Mouse (Mus musculus) kidney, embryonic 15.5 days (tissue): ENCODE measurements around the gene Col25a1. TPM values are rescaled to one million over a fixed set of nuclear protein-coding genes. Genes with fewer than 3 reads are reported as not detected.
A peak's percentile ranks its signal among the peaks of the same experiment; 100 is the strongest.

Experiments
- ATAC-seq: fragments of 200-750 bp; cut with Nextera tagmentation; replicated peaks from 2 replicates; pipeline ENCODE4 v1.8.0; 2017; ENCODE audit warnings: moderate TSS enrichment; ENCODE audit not compliant: low FRiP score
- H3K27ac ChIP-seq: fragments of 300-500 bp; sonication (generic); 2 replicates; pipeline ENCODE4 v1.5.1; 2015; ENCODE audit warnings: mild to moderate bottlenecking, inconsistent platforms
- H3K27me3 ChIP-seq: fragments of 300-500 bp; sonication (generic); 2 replicates; pipeline ENCODE4 v1.6.1; 2015; ENCODE audit warnings: inconsistent platforms
- H3K36me3 ChIP-seq: fragments of 300-500 bp; sonication (generic); 2 replicates; pipeline ENCODE4 v1.6.1; 2015; ENCODE audit warnings: inconsistent platforms
- H3K4me1 ChIP-seq: fragments of 300-500 bp; sonication (generic); 2 replicates; pipeline ENCODE4 v1.6.1; 2015; ENCODE audit warnings: inconsistent platforms
- H3K4me2 ChIP-seq: fragments of 300-500 bp; sonication (generic); 2 replicates; pipeline ENCODE4 v1.6.1; 2015; ENCODE audit warnings: moderate library complexity, mild to moderate bottlenecking, inconsistent platforms
- H3K4me3 ChIP-seq: fragments of 300-500 bp; sonication (generic); replicated peaks from 2 replicates; pipeline ENCODE4 v1.5.1; 2015; ENCODE audit warnings: mild to moderate bottlenecking, inconsistent platforms
- H3K9ac ChIP-seq: fragments of 300-500 bp; sonication (generic); 2 replicates; pipeline ENCODE4 v1.6.1; 2015; ENCODE audit warnings: mild to moderate bottlenecking, inconsistent platforms
- H3K9me3 ChIP-seq: fragments of 300-500 bp; sonication (generic); replicated peaks from 2 replicates; pipeline ENCODE4 v1.6.1; 2016; ENCODE audit warnings: inconsistent platforms
- WGBS: fragments of 180-500 bp; shearing (Covaris S2); methylation state at CpG from one replicate; pipeline ENCODE4 v1.1.7; 2015; ENCODE audit warnings: mixed read lengths; 5-methylcytosine and 5-hydroxymethylcytosine counted together
- polyA plus RNA-seq: library from polyadenylated mRNA; unstranded; fragments of >200 nt; fragmentation: Nextera tagmentation; extraction: Ambion mirVana; gene quantifications from 2 replicates; pipeline ENCODE4 v1.2.1, GENCODE M21; 2015

Col25a1 gene
- polyA plus RNA-seq, 1 experiment from 2014 or later = 5.4 TPM

DNA sequence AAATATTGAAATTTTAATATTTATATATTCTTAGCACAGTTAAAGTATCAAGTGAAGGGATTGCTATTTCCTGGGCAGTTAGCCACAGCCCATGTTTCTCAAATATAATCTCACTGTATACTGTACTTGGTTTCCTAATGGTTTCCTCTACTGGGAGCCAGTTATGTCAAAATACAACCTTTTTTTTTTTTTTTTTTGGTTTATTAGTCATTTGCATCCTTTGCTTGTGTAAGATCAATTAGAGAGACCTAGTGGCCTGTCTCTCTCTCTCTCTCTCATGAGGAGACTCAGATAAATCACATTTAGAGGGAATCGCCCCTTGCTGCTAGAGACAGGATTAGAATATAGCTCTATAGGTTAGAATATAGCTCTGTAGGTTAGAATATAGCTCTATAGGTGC lies 237.8 kb downstream of the Col25a1 start:
- Histone ChIP-seq H3K4me1 (peaks cover 24% of the 10 kb centered on the region), H3K4me2 (no peak overlapping the region), H3K27ac (0 out of 2 replicates have a peak overlapping the region, but pooled peaks have one; percentile 41), H3K9ac (no peak overlapping the region), H3K36me3 (no peaks in the 10 kb centered on the region), H3K9me3 (no peaks in the 10 kb centered on the region), H3K27me3 (no peaks in the 10 kb centered on the region), H3K4me3 (no peak overlapping the region)
- no peak for ATAC-seq
- 64% methylated on average over 1 of the region's 1 CpGs for WGBS

DNA sequence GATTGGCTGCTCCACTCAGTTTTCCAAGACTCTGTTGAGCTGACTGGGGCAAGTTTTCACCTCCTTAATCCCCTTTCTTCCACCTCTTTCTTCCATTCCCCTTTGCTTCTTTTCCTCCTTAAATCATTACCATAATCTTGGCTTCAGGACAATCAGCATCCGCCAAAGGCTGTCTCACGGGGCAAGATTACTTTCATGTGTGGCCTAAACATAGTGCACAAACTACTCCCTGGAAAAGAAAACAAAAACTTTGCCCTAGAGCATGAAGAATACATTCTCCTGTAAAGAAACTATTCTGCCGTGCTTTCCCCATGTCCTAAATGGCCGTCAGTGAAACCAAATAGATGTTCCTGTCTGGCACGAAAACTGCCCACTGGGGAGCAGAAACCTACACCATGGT lies 238.9 kb downstream of the Col25a1 start:
- Histone ChIP-seq H3K36me3 (no peaks in the 10 kb centered on the region), H3K27me3 (no peaks in the 10 kb centered on the region), H3K4me2 (no peak overlapping the region), H3K4me3 (no peak overlapping the region), H3K9ac (no peak overlapping the region), H3K27ac (peak overlapping the region; percentile 41; the same call in 1 of the 2 replicates), H3K9me3 (no peaks in the 10 kb centered on the region), H3K4me1 (peaks cover 22% of the 10 kb centered on the region)
- no peak for ATAC-seq
- WGBS = 56% methylated on average over 5 of the region's 5 CpGs

DNA sequence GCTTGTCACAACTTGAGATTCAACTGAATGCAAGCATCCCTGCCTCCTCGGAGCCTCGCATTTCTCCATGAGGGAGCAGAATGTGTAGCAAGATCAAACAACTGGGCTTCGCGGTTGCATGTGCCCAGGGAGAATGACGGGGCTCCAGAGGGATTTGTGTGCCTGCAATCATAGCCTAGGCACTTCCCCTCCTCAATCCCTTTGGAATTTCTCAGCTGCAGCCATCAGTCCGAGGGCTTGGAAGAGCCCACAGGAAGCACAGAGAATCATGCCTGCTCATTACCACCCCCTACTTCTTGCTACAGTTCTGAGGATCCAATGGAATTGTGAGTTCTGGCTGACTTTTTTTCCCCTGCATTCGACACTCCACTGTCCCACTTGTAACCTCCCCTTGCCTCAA lies 241.8 kb downstream of the Col25a1 start:
- 51% methylated on average over 7 of the region's 7 CpGs for WGBS
- no peak for ATAC-seq

DNA sequence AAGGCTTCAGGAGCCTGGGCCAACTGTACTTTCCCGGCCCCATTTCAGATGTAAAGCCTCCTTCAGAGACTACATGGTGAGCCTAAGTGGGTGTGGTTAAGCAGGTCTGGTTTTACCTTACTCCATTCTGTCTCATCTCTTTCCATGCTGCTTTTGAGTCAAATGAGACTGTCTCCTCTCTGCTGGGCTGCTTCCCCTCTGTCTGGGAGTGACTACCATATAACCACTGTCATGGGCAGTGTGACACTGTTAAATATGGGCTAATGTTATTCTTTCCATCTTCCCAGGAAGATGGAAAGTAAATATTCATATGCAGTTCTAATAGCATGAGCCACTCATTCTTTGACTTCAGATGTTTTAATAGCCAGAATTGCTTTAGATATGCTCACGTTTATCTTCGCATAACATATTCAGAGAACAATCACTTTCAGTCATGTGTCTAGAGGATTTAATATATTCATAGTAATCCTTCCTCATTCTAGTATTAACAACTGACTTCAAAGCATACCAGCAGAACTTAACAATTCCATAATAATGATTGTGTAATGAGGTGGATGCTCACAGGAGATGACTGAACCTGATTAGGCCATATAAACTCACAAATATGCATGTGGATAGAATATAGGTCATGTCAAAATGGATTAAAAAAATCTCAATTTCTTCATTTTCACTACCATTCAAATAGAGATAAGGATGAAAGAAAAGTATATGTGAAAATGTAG lies 243.5 kb downstream of the Col25a1 start:
- WGBS = 74% methylated on average over 3 of the region's 3 CpGs
- H3K27me3 ChIP-seq = no peaks in the 10 kb centered on the region

More for the DNA sequence above, 241.8 kb downstream of the Col25a1 start:
- H3K4me1 ChIP-seq = peaks cover 17% of the 10 kb centered on the region
- H3K9ac ChIP-seq = no peak overlapping the region
- no peak overlapping the region for H3K27ac ChIP-seq
- no peaks in the 10 kb centered on the region for H3K9me3 ChIP-seq
- no peaks in the 10 kb centered on the region for H3K27me3 ChIP-seq
- H3K4me3 ChIP-seq = no peak overlapping the region
- H3K4me2 ChIP-seq = no peak overlapping the region
- no peaks in the 10 kb centered on the region for H3K36me3 ChIP-seq

DNA sequence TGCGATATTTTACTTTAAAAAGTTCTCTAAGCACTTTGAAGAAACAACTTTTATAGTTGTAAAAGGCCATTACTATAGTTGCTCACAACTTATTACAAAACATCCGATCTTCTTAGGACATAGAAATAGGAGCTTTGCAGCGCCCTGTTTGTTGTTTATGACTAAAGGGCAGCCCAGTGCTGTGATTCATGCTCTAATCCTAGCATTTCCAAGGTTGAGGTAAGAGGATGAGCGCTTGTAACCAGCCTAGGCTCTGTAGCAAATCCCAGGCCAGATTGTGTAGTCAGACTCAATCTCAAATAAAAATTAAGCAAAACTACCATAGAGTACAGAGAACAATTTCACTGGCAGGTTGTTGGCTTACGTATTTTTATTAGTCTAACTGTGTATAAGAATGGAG lies 246.5 kb downstream of the Col25a1 start:
- Histone ChIP-seq H3K4me2 (no peak overlapping the region), H3K27ac (no peak overlapping the region), H3K27me3 (no peaks in the 10 kb centered on the region), H3K4me1 (no peaks in the 10 kb centered on the region), H3K4me3 (no peak overlapping the region), H3K9ac (no peak overlapping the region), H3K9me3 (no peaks in the 10 kb centered on the region), H3K36me3 (no peaks in the 10 kb centered on the region)
- WGBS = 88% methylated on average over 5 of the region's 5 CpGs
- ATAC-seq = no peak

More for the DNA sequence above, 243.5 kb downstream of the Col25a1 start:
- H3K9ac ChIP-seq = no peak overlapping the region
- H3K4me3 ChIP-seq = no peak overlapping the region
- H3K4me1 ChIP-seq = peaks cover 11% of the 10 kb centered on the region
- no peak for ATAC-seq
- no peaks in the 10 kb centered on the region for H3K36me3 ChIP-seq
- H3K27ac ChIP-seq = no peak overlapping the region
- no peak overlapping the region for H3K4me2 ChIP-seq
- H3K9me3 ChIP-seq = no peaks in the 10 kb centered on the region

DNA sequence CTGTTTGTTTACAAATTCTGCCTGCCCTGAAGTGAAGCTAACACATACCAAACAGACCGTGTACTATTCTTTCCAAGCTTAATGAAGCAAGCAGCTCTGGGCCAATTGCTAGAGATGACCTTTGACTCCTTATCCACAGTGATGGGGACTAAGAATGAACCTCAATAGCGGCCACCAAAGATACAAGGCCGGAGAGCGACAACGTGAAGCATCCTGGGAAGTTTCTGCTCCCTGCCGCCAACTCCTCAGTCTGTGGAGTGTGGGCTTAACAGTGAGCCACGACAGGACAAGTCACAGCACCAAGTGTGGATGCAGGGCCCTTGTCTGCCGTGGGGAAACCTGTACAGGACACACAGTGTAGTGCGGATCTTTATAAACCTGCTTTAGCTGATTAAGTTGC lies 247.3 kb downstream of the Col25a1 start:
- Histone ChIP-seq H3K9me3 (no peaks in the 10 kb centered on the region), H3K4me1 (no peaks in the 10 kb centered on the region), H3K27ac (no peak overlapping the region), H3K4me2 (no peak overlapping the region), H3K36me3 (no peaks in the 10 kb centered on the region), H3K27me3 (no peaks in the 10 kb centered on the region), H3K9ac (no peak overlapping the region), H3K4me3 (no peak overlapping the region)
- no peak for ATAC-seq
- 72% methylated on average over 9 of the region's 9 CpGs for WGBS

DNA sequence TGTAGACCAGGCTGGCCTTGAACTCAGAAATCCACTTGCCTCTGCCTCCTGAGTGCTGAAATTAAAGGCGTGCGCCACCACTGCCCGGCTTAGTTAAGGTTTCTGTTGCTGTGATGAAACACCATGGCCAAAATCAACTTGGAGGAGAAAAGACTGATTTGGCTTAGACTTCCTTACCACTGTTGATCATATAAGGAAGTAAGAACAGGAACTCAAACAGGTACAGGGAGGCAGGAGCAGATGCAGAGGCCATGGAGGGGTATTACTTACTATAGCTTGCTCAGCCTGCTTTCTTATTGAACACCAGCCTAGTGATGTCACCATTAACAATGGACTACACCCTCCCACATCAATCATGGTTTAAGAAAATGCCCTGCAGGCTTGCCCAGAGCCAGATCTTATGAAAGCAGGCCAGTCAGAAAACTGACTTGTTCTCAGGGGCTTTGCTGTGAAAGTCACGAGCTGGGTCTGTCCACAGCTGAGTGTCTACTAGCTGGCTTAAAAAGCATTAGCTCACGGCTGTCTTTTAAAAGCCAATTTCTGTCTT lies 249.1 kb downstream of the Col25a1 start:
- WGBS = 89% methylated on average over 5 of the region's 5 CpGs
- Histone ChIP-seq H3K4me2 (no peak overlapping the region), H3K4me3 (no peak overlapping the region), H3K9me3 (no peaks in the 10 kb centered on the region), H3K27me3 (no peaks in the 10 kb centered on the region), H3K27ac (no peak overlapping the region), H3K4me1 (no peaks in the 10 kb centered on the region), H3K36me3 (no peaks in the 10 kb centered on the region), H3K9ac (no peak overlapping the region)
- no peak for ATAC-seq

DNA sequence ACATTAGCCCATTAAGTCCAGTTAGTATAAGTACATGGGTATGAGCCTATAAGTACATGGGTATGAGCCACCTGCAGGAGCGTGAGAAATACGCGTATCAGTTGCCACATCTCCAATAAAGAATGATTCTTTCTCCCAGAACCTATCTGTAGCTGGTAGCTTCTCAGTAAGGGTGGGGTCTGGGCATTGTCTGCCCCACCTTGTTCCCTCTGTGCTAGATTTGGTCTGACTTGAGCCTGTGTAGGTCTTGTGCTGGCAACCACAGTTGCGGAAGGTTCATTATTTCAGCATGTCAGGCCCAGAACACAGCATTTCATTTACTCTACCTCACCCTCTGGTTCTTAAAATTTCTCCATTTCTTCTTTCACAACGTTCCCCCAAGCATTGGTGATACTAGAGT lies 250.4 kb downstream of the Col25a1 start:
- no peaks in the 10 kb centered on the region for H3K36me3 ChIP-seq
- H3K9me3 ChIP-seq = no peaks in the 10 kb centered on the region
- no peaks in the 10 kb centered on the region for H3K27me3 ChIP-seq
- H3K4me2 ChIP-seq = no peak overlapping the region
- H3K4me3 ChIP-seq = no peak overlapping the region
- H3K27ac ChIP-seq = no peak overlapping the region
- WGBS = 91% methylated on average over 5 of the region's 5 CpGs
- H3K4me1 ChIP-seq = no peaks in the 10 kb centered on the region
- ATAC-seq = no peak
- H3K9ac ChIP-seq = no peak overlapping the region

DNA sequence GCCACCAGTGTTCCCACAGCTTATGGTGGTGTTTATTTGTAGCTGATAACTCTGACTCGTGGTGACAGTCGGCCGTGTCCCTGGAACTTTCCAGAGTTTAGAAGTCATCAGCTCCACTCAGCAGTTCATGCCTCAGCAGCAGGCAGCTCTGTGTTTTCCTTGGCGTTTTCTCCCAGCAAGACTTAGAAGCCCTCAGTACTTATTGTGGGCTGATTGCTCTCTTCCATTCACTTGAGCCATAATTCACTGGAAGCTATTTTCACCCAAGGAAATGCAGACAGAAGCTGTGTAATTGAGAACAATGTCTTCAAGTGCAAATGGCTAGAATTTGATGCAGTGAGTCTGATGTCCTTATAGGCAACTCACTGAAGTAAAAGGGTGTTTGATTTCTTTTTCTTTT lies 254.6 kb downstream of the Col25a1 start:
- H3K27ac ChIP-seq = no peak overlapping the region

DNA sequence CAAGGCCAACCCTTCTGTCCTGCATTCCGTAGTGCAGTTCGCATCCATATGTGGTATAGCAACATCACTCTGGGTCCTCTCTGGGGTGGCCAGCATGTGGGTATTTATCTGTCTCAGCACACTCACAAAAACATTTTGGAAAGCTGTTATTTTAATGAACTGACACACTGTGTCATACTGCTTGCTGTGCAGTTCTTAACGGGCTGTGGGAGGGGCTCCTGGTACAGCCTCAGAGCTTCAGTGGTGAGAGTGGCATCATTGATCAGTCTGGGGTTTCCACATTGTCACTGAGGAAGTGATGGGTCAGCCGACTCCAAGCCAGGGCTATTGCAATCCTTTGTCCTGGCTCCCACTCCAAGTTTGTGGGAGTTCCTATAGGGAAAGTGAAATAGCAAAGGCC lies 255.9 kb downstream of the Col25a1 start:
- no peak for ATAC-seq
- Histone ChIP-seq H3K9me3 (no peaks in the 10 kb centered on the region), H3K27me3 (no peaks in the 10 kb centered on the region), H3K4me2 (no peak overlapping the region), H3K27ac (no peak overlapping the region), H3K9ac (no peak overlapping the region), H3K4me3 (no peak overlapping the region), H3K4me1 (peaks cover 9% of the 10 kb centered on the region), H3K36me3 (no peaks in the 10 kb centered on the region)
- 80% methylated on average over 4 of the region's 4 CpGs for WGBS

More for the DNA sequence above, 254.6 kb downstream of the Col25a1 start:
- Histone ChIP-seq H3K4me1 (peaks cover 9% of the 10 kb centered on the region), H3K36me3 (no peaks in the 10 kb centered on the region), H3K9me3 (no peaks in the 10 kb centered on the region), H3K4me3 (no peak overlapping the region), H3K9ac (no peak overlapping the region), H3K27me3 (no peaks in the 10 kb centered on the region), H3K4me2 (no peak overlapping the region)
- 32% methylated on average over 4 of the region's 4 CpGs for WGBS
- ATAC-seq = no peak

DNA sequence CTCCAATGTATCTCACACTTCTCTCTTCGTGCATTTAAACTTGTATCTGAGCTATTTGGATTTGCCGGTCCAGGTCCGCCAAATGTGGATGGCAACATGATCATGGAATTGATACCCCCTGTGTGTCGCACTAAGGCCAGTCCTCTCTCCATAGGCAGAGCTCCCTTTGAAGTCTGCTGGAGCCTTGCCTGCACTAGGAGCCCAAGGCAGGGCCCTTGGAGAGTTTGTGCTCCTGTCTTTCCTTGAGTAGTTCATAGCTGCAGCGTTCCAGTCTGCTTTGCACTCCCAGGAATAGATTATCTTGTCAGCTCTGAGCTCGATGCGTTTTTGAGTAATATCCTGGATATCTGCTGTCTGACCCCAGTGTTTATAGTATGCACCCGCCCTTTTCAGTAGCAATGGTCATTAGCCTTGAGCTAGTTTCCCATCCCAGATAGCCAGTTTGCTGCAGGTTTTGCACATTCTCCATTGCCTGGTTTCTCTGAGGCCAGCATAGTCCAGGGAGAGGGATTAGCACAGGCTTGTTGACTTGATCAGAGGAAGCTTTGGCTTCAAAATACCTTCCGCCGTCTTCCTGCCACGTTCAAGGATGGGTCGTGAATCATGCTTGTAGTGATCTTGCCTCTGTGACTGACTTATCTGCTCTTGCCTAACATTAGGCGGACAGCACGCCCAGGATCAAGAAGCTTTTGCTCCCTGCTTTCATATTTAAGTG lies 258.1 kb downstream of the Col25a1 start:
- peaks cover 9% of the 10 kb centered on the region for H3K4me1 ChIP-seq
- no peaks in the 10 kb centered on the region for H3K9me3 ChIP-seq
- H3K27ac ChIP-seq = peak overlapping the region; percentile 62; the same call in 1 of the 2 replicates
- H3K9ac ChIP-seq = no peak overlapping the region
- 35% methylated on average over 14 of the region's 14 CpGs for WGBS
- H3K36me3 ChIP-seq = no peaks in the 10 kb centered on the region
- peak overlapping the region; percentile 29 for H3K4me2 ChIP-seq
- no peak overlapping the region for H3K4me3 ChIP-seq
- no peaks in the 10 kb centered on the region for H3K27me3 ChIP-seq
- peak; percentile 29; the same call in 1 of the 2 replicates for ATAC-seq

DNA sequence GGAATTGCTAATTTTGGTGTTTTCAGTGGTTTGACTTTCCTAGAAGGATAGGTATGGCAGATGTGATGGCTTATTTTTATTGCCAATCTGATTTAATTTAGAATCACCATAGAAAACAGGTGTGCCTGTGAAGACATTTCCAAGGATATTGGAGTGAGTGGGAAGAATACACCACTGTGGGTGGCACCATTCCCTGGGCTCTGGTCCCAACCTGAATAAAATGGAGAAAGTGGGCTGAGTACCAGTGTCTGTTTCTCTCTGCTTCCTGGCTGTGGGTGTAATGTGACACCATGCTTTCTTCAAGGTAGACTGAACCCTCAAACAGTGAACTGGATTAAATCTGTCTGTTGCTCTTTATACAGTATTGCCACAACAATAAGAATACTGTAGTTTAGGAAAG lies 265.3 kb downstream of the Col25a1 start:
- H3K4me2 ChIP-seq = no peak overlapping the region
- no peak for ATAC-seq
- H3K4me3 ChIP-seq = no peak overlapping the region

More for the DNA sequence above, 265.3 kb downstream of the Col25a1 start:
- H3K27me3 ChIP-seq = no peaks in the 10 kb centered on the region
- no peaks in the 10 kb centered on the region for H3K36me3 ChIP-seq
- no peak overlapping the region for H3K9ac ChIP-seq
- no peak overlapping the region for H3K27ac ChIP-seq
- H3K4me1 ChIP-seq = peaks cover 11% of the 10 kb centered on the region; the same call in 1 of the 2 replicates
- no peaks in the 10 kb centered on the region for H3K9me3 ChIP-seq
